18 mouse cellular contexts compared by ENCODE assay signal in genomic region chr6:39429007-39429788, GRCm38 (mm10). TPM values are rescaled to one million over a fixed set of nuclear protein-coding genes. Genes with fewer than 3 reads are reported as not detected.
DNase-seq lines count a peak whose midpoint lies in the region; ATAC-seq and TF ChIP-seq lines count a peak whose summit lies in the region.
"Had no signal": no experiment of that assay in that cellular context is flagged by ENCODE, and none has a peak within 500 bp of the region (broad histone marks: within the 10 kb centered on the region; RNA-seq: fewer than 3 reads in every experiment).

No protein-coding gene starts in this region.

- no peak for TF ChIP-seq POLR2A in MEL (IDR thresholded peaks at IDR 0.05; ENCODE audit: control insufficient read depth in 1 of 2, insufficient read depth in 1 of 2, low read depth in 1 of 2, low read length in 2 of 2, poor library complexity in 1 of 2)

- peak; percentile 12 for DNase-seq in hindbrain, postnatal 0 days (ENCODE audit: low spot score)
- DNase-seq in MEL (ENCODE audit: low read depth, low spot score), result peak; percentile 86
- no peak for DNase-seq in gastrocnemius, adult 2 months
- DNase-seq in left cerebral cortex, postnatal 36 days (ENCODE audit: low spot score in 2 of 2), result no peak
- DNase-seq: cerebellum, postnatal 14 days; kidney, postnatal 10 days; midbrain, embryonic 14.5 days had no signal

- no peaks in the 10 kb centered on the region for H3K27me3 ChIP-seq in hindbrain, postnatal 0 days (ENCODE audit: insufficient read depth, low read length)
- H3K27me3 ChIP-seq in hindbrain, embryonic 13.5 days, result no peaks in the 10 kb centered on the region
- H3K27me3 ChIP-seq in MEL (ENCODE audit: control insufficient read depth in 1 of 2, insufficient read depth in 2 of 2, low read length in 2 of 2), result no peaks in the 10 kb centered on the region
- no peaks in the 10 kb centered on the region for H3K27me3 ChIP-seq in erythroblast, embryonic 14.5 days (ENCODE audit: control insufficient read depth)
- H3K27me3 ChIP-seq: embryonic facial prominence, embryonic 13.5 days; forebrain, embryonic 13.5 days had no signal

- no peak overlapping the region for H3K4me2 ChIP-seq in hindbrain, postnatal 0 days (ENCODE audit: low read depth, low read length)
- H3K4me2 ChIP-seq in hindbrain, embryonic 13.5 days, result no peak overlapping the region
- H3K4me2 ChIP-seq: embryonic facial prominence, embryonic 13.5 days; forebrain, embryonic 13.5 days had no signal

- ATAC-seq in hindbrain, postnatal 0 days, result no peak
- no peak for ATAC-seq in hindbrain, embryonic 13.5 days (ENCODE audit: low FRiP score)
- ATAC-seq in megakaryocyte progenitor cell, adult 5-6 weeks (replicated peaks; ENCODE audit: poor library complexity), result peak; percentile 73
- ATAC-seq in cerebellum, adult (ENCODE audit: insufficient number of reproducible peaks, low FRiP score, low TSS enrichment), result no peak
- ATAC-seq: forebrain, embryonic 13.5 days; intestine, postnatal 0 days; lung, postnatal 0 days had no signal

- no peak for TF ChIP-seq RAD21 in MEL (IDR thresholded peaks at IDR 0.05; ENCODE audit: low read depth, low read length)

- H3K79me2 ChIP-seq in MEL (ENCODE audit: control insufficient read depth, insufficient read depth, low read length, poor library complexity), result no peaks in the 10 kb centered on the region; the same call in 1 of the 2 replicates

- peak; percentile 92 to 95 for TF ChIP-seq EP300 in MEL (IDR thresholded peaks at IDR 0.05; ENCODE audit: low read depth in 1 of 2, low read length in 2 of 2)

- TF ChIP-seq CTCF in hindbrain, postnatal 0 days (IDR thresholded peaks at IDR 0.05; ENCODE audit: low read depth), result no peak
- no peak for TF ChIP-seq CTCF in MEL (IDR thresholded peaks at IDR 0.05 in 2 of 3, conservative IDR thresholded peaks at IDR 0.05 in 1 of 3; ENCODE audit: control insufficient read depth in 1 of 3, insufficient read depth in 1 of 3, low read depth in 2 of 3, low read length in 3 of 3, poor library complexity in 1 of 3, severe bottlenecking in 1 of 3)
- no peak for TF ChIP-seq CTCF in gastrocnemius, adult 2 months (IDR thresholded peaks at IDR 0.05)

- H3K4me3 ChIP-seq in hindbrain, postnatal 0 days (ENCODE audit: low read length), result no peak overlapping the region
- H3K4me3 ChIP-seq in hindbrain, embryonic 13.5 days, result no peak overlapping the region
- 0 out of 4 replicates have a peak overlapping the region, but pooled peaks of 1 of the 2 experiments have one; percentile 14 for H3K4me3 ChIP-seq in MEL (ENCODE audit: control insufficient read depth in 1 of 2, insufficient read depth in 1 of 2, low read depth in 2 of 2, low read length in 2 of 2)
- H3K4me3 ChIP-seq in erythroblast, embryonic 14.5 days (replicated peaks), result peak overlapping the region; percentile 42
- no peak overlapping the region for H3K4me3 ChIP-seq in gastrocnemius, adult 2 months
- H3K4me3 ChIP-seq: embryonic facial prominence, embryonic 13.5 days; forebrain, embryonic 13.5 days had no signal

- no peaks in the 10 kb centered on the region for H3K9me3 ChIP-seq in hindbrain, postnatal 0 days (ENCODE audit: low read length)
- H3K9me3 ChIP-seq in hindbrain, embryonic 13.5 days, result no peaks in the 10 kb centered on the region
- no peaks in the 10 kb centered on the region for H3K9me3 ChIP-seq in MEL (replicated peaks; ENCODE audit: insufficient read depth, low read length)
- H3K9me3 ChIP-seq in erythroblast, embryonic 14.5 days (ENCODE audit: control insufficient read depth, low read length), result no peaks in the 10 kb centered on the region
- H3K9me3 ChIP-seq: embryonic facial prominence, embryonic 13.5 days; forebrain, embryonic 13.5 days had no signal

- intact Hi-C loops in gastrocnemius, adult 2 months (cut with DNase I), result no loop called here
- intact Hi-C loops in left cerebral cortex, postnatal 36 days (cut with DNase I), result no loop called here

- no peaks in the 10 kb centered on the region for H3K36me3 ChIP-seq in hindbrain, postnatal 0 days (ENCODE audit: insufficient read depth, low read length)
- H3K36me3 ChIP-seq in hindbrain, embryonic 13.5 days, result no peaks in the 10 kb centered on the region
- peaks cover 0 to 39% of the 10 kb centered on the region in 2 experiments; a peak in 2 of 4 replicates for H3K36me3 ChIP-seq in MEL (ENCODE audit: control insufficient read depth in 1 of 2, insufficient read depth in 2 of 2, low read length in 2 of 2)
- H3K36me3 ChIP-seq in erythroblast, embryonic 14.5 days (ENCODE audit: control insufficient read depth), result peaks cover under 1% of the 10 kb centered on the region; the same call in 1 of the 2 replicates
- H3K36me3 ChIP-seq: embryonic facial prominence, embryonic 13.5 days had no signal

- H3K9ac ChIP-seq in hindbrain, postnatal 0 days (replicated peaks; ENCODE audit: low read length), result no peak overlapping the region
- H3K9ac ChIP-seq in hindbrain, embryonic 13.5 days, result no peak overlapping the region
- peak overlapping the region; percentile 49; the same call in 1 of the 2 replicates for H3K9ac ChIP-seq in MEL (ENCODE audit: control insufficient read depth, low read depth, low read length, poor library complexity, severe bottlenecking)
- H3K9ac ChIP-seq: embryonic facial prominence, embryonic 13.5 days; forebrain, embryonic 13.5 days had no signal

- H3K27ac ChIP-seq in hindbrain, postnatal 0 days, result no peak overlapping the region
- no peak overlapping the region for H3K27ac ChIP-seq in hindbrain, embryonic 13.5 days
- peak overlapping the region; percentile 83 for H3K27ac ChIP-seq in MEL (ENCODE audit: control insufficient read depth, low read depth, low read length)
- H3K27ac ChIP-seq in gastrocnemius, adult 2 months, result no peak overlapping the region
- H3K27ac ChIP-seq: embryonic facial prominence, embryonic 13.5 days; forebrain, embryonic 13.5 days had no signal

- no peaks in the 10 kb centered on the region for H3K4me1 ChIP-seq in hindbrain, postnatal 0 days (ENCODE audit: insufficient read depth, low read length)
- H3K4me1 ChIP-seq in hindbrain, embryonic 13.5 days (replicated peaks), result no peaks in the 10 kb centered on the region
- peaks cover 20 to 30% of the 10 kb centered on the region in 2 experiments for H3K4me1 ChIP-seq in MEL (ENCODE audit: control insufficient read depth in 1 of 2, insufficient read depth in 2 of 2, low read length in 2 of 2)
- H3K4me1 ChIP-seq in erythroblast, embryonic 14.5 days (ENCODE audit: control insufficient read depth), result peaks cover 93% of the 10 kb centered on the region
- H3K4me1 ChIP-seq: embryonic facial prominence, embryonic 13.5 days; forebrain, embryonic 13.5 days had no signal

- WGBS in hindbrain, postnatal 0 days, result 77% methylated on average over 6 of the region's 6 CpGs
- 88% methylated on average over 6 of the region's 6 CpGs for WGBS in hindbrain, embryonic 13.5 days

TF ChIP-seq in MEL, 35 proteins besides CTCF, POLR2A, EP300 and RAD21 (continues in another document):
- no peak for TF ChIP-seq UBTF (IDR thresholded peaks at IDR 0.05; ENCODE audit: borderline replicate concordance, insufficient read depth, low read depth, low read length)
- TF ChIP-seq CHD1 (IDR thresholded peaks at IDR 0.05; ENCODE audit: low read depth, low read length), result no peak
- TF ChIP-seq POLR2AphosphoS2 (IDR thresholded peaks at IDR 0.05; ENCODE audit: low read length), result no peak
- TF ChIP-seq MAX (IDR thresholded peaks at IDR 0.05; ENCODE audit: low read length), result peak; percentile 63; the same call in 1 of the 2 replicates
- TF ChIP-seq TBP (IDR thresholded peaks at IDR 0.05; ENCODE audit: low read depth, low read length), result no peak
- peak; percentile 67; the same call in 1 of the 2 replicates for TF ChIP-seq MXI1 (IDR thresholded peaks at IDR 0.05; ENCODE audit: low read depth, low read length)

RNA-seq across cellular contexts. Expression of gene Mkrn1, which starts 8.9 kb away (rescaled TPM):
- 212 and 244 TPM in 2 replicates for total RNA-seq in hindbrain, postnatal 0 days (2014; rRNA removed)
- polyA plus RNA-seq in hindbrain, postnatal 0 days (2015; fragmentation: Nextera tagmentation; extraction: Ambion mirVana), result 204 and 219 TPM in 2 replicates
- 236 and 250 TPM in 2 replicates for polyA plus RNA-seq in hindbrain, embryonic 13.5 days (2015; fragmentation: Nextera tagmentation; extraction: Ambion mirVana)
- 58.1 and 60.4 TPM in 2 replicates for total RNA-seq in MEL (2012; rRNA removed)
- polyA plus RNA-seq in MEL (2012; ENCODE audit: insufficient read depth in 1 of 2, insufficient read length in 2 of 2, low read depth in 1 of 2, low replicate concordance in 2 of 2, missing spikeins in 1 of 2), result 10 to 100 TPM in 1 of 2 experiments, not detected in 1; 57.4 TPM
- polyA plus RNA-seq in erythroblast, embryonic 14.5 days (2012), result 86.9 and 108 TPM in 2 replicates
- total RNA-seq in megakaryocyte progenitor cell, adult 5-6 weeks (2015), result 43.6 and 49.2 TPM in 2 replicates
- 31.7 and 34.4 TPM in 2 replicates for total RNA-seq in megakaryocyte progenitor cell, adult 5-6 weeks (2017)
- total RNA-seq in gastrocnemius, adult 2 months (2021), result 10 to 100 TPM; 16.0 to 17.8 TPM
- total RNA-seq in left cerebral cortex, postnatal 36 days (2021), result 100 to 1,000 TPM; 131 to 151 TPM

RNA-seq across cellular contexts. Expression of gene Rab19, which starts 48.2 kb away (rescaled TPM):
- total RNA-seq in hindbrain, postnatal 0 days (2014; rRNA removed), result 0.47 TPM in 1 of 2 replicates, not detected in the other
- polyA plus RNA-seq in hindbrain, postnatal 0 days (2015; fragmentation: Nextera tagmentation; extraction: Ambion mirVana), result 0.33 and 0.58 TPM in 2 replicates
- 0.25 and 0.34 TPM in 2 replicates for polyA plus RNA-seq in hindbrain, embryonic 13.5 days (2015; fragmentation: Nextera tagmentation; extraction: Ambion mirVana)
- 0.13 TPM in 1 of 2 replicates, not detected in the other for total RNA-seq in MEL (2012; rRNA removed)
- polyA plus RNA-seq in MEL (2012; ENCODE audit: insufficient read depth in 1 of 2, insufficient read length in 2 of 2, low read depth in 1 of 2, low replicate concordance in 2 of 2, missing spikeins in 1 of 2), result under 1 TPM in 1 of 2 experiments, not detected in 1; 0.10 TPM
- polyA plus RNA-seq in erythroblast, embryonic 14.5 days (2012), result not detected in 2 replicates
- total RNA-seq in megakaryocyte progenitor cell, adult 5-6 weeks (2015), result 0.37 TPM in 1 of 2 replicates, not detected in the other
- 0.34 and 0.42 TPM in 2 replicates for total RNA-seq in megakaryocyte progenitor cell, adult 5-6 weeks (2017)
- under 1 TPM in 1 of 2 experiments, not detected in 1; 0.14 TPM for total RNA-seq in gastrocnemius, adult 2 months (2021)
- total RNA-seq in left cerebral cortex, postnatal 36 days (2021), result not detected
- total RNA-seq: gastrocnemius, adult 18-20 months; layer of hippocampus, postnatal 10 days had no signal
- polyA plus RNA-seq: C2C12 had no signal

RNA-seq across cellular contexts. Expression of gene Slc37a3, which starts 51.7 kb away (rescaled TPM):
- total RNA-seq in hindbrain, postnatal 0 days (2014; rRNA removed), result 25.0 and 45.6 TPM in 2 replicates
- 46.2 and 48.2 TPM in 2 replicates for polyA plus RNA-seq in hindbrain, postnatal 0 days (2015; fragmentation: Nextera tagmentation; extraction: Ambion mirVana)
- polyA plus RNA-seq in hindbrain, embryonic 13.5 days (2015; fragmentation: Nextera tagmentation; extraction: Ambion mirVana), result 63.1 and 63.2 TPM in 2 replicates
- total RNA-seq in MEL (2012; rRNA removed), result 4.9 and 5.9 TPM in 2 replicates
- polyA plus RNA-seq in MEL (2012; ENCODE audit: insufficient read depth in 1 of 2, insufficient read length in 2 of 2, low read depth in 1 of 2, low replicate concordance in 2 of 2, missing spikeins in 1 of 2), result 10 to 100 TPM in 1 of 2 experiments, not detected in 1; 12.0 TPM
- 0.05 TPM in 1 of 2 replicates, not detected in the other for polyA plus RNA-seq in erythroblast, embryonic 14.5 days (2012)
- 0.59 and 0.73 TPM in 2 replicates for total RNA-seq in megakaryocyte progenitor cell, adult 5-6 weeks (2015)
- total RNA-seq in megakaryocyte progenitor cell, adult 5-6 weeks (2017), result 1.7 and 3.4 TPM in 2 replicates
- 10 to 100 TPM; 14.2 to 15.9 TPM for total RNA-seq in gastrocnemius, adult 2 months (2021)
- 10 to 100 TPM; 70.8 to 79.2 TPM for total RNA-seq in left cerebral cortex, postnatal 36 days (2021)

Comparison
In these comparisons a context has a peak if more than half of its experiments do, and no peak if none do; other contexts are left out.
1. DNase-seq: peak in hindbrain, postnatal 0 days (single experiment) and MEL (single experiment); none in gastrocnemius, adult 2 months (single experiment) and left cerebral cortex, postnatal 36 days (0 of 2).